Mouse (Mus musculus): ENCODE measurements around the gene Wsb2. TPM values are rescaled to one million over a fixed set of nuclear protein-coding genes. Genes with fewer than 3 reads are reported as not detected.

Wsb2 gene
- polyA plus RNA-seq, 1 experiment from 2014 or later: 92.6 TPM

Other genes starting within 250 kb of the Wsb2 start
- 26.3 and 32.6 TPM in 2 replicates for gene Suds3, start 241.2 kb upstream of the Wsb2 start, polyA plus RNA-seq (2014; fragmentation: Nextera tagmentation; extraction: Ambion mirVana)
- 8.9 and 10.3 TPM in 2 replicates for gene Taok3, start 237.2 kb upstream of the Wsb2 start, polyA plus RNA-seq (2014; fragmentation: Nextera tagmentation; extraction: Ambion mirVana)
- 634 and 638 TPM in 2 replicates for gene Pebp1, start 69.7 kb upstream of the Wsb2 start, polyA plus RNA-seq (2014; fragmentation: Nextera tagmentation; extraction: Ambion mirVana)
- 3.9 and 6.6 TPM in 2 replicates for gene Vsig10, start 38.2 kb upstream of the Wsb2 start, polyA plus RNA-seq (2014; fragmentation: Nextera tagmentation; extraction: Ambion mirVana)
- 53.9 and 54.5 TPM in 2 replicates for gene Rfc5, start 31.7 kb downstream of the Wsb2 start, polyA plus RNA-seq (2014; fragmentation: Nextera tagmentation; extraction: Ambion mirVana)
- gene Ksr2, start 56.7 kb downstream of the Wsb2 start, polyA plus RNA-seq (2014; fragmentation: Nextera tagmentation; extraction: Ambion mirVana): 0.09 and 0.12 TPM in 2 replicates